Mouse (Mus musculus): ENCODE measurements at regions not wholly inside any gene's neighbourhood (a gene's known extent, or its start where the extent isn't known, plus 50 kb on each side); places are given as distances from the start of the nearest gene placed in this dataset.

GRCm38 (mm10) chr5:112055018-112055417, 197.3 kb downstream of the Cryba4 start:
- no peak overlapping the region for H3K4me3 ChIP-seq (replicated peaks)
- H3K9ac ChIP-seq, result no peak overlapping the region
- 38% methylated on average over 4 of the region's 4 CpGs for WGBS (ENCODE audit: insufficient replicate concordance)
- no peaks in the 10 kb centered on the region for H3K36me3 ChIP-seq (replicated peaks)
- H3K27ac ChIP-seq (replicated peaks), result no peak overlapping the region
- no peaks in the 10 kb centered on the region for H3K27me3 ChIP-seq
- no peaks in the 10 kb centered on the region for H3K9me3 ChIP-seq (replicated peaks)
- H3K4me2 ChIP-seq, result no peak overlapping the region
- ATAC-seq (ENCODE audit: insufficient read depth), result no peak
- H3K4me1 ChIP-seq (replicated peaks), result no peaks in the 10 kb centered on the region

- 71% methylated on average over 13 of the region's 13 CpGs for WGBS (ENCODE audit: insufficient replicate concordance)
- no peak for ATAC-seq (ENCODE audit: insufficient read depth)
Measured at GRCm38 (mm10) chr5:112069917-112070316, 182.4 kb downstream of the Cryba4 start.

GRCm38 (mm10) chr5:112072456-112072855, 179.9 kb downstream of the Cryba4 start:
- Histone ChIP-seq H3K27me3 (no peaks in the 10 kb centered on the region), H3K4me3 (replicated peaks) (no peak overlapping the region), H3K36me3 (replicated peaks) (no peaks in the 10 kb centered on the region), H3K9me3 (replicated peaks) (0 out of 2 replicates have a peak, but pooled peaks cover 3% of the 10 kb centered on the region), H3K27ac (replicated peaks) (no peak overlapping the region), H3K4me2 (no peak overlapping the region), H3K9ac (no peak overlapping the region), H3K4me1 (replicated peaks) (no peaks in the 10 kb centered on the region)
- WGBS (ENCODE audit: insufficient replicate concordance), result 46% methylated on average over 4 of the region's 4 CpGs
- ATAC-seq (ENCODE audit: insufficient read depth), result no peak

More at GRCm38 (mm10) chr5:112069917-112070316, 182.4 kb downstream of the Cryba4 start:
- no peaks in the 10 kb centered on the region for H3K27me3 ChIP-seq
- no peaks in the 10 kb centered on the region for H3K9me3 ChIP-seq (replicated peaks)
- H3K9ac ChIP-seq, result no peak overlapping the region
- H3K27ac ChIP-seq (replicated peaks), result no peak overlapping the region
- H3K4me3 ChIP-seq (replicated peaks), result no peak overlapping the region
- no peaks in the 10 kb centered on the region for H3K36me3 ChIP-seq (replicated peaks)
- no peak overlapping the region for H3K4me2 ChIP-seq
- no peaks in the 10 kb centered on the region for H3K4me1 ChIP-seq (replicated peaks)

GRCm38 (mm10) chr5:112077097-112077496, 175.2 kb downstream of the Cryba4 start:
- H3K4me3 ChIP-seq (replicated peaks), result no peak overlapping the region
- no peaks in the 10 kb centered on the region for H3K27me3 ChIP-seq
- no peaks in the 10 kb centered on the region for H3K4me1 ChIP-seq (replicated peaks)
- no peak overlapping the region for H3K27ac ChIP-seq (replicated peaks)
- H3K9me3 ChIP-seq (replicated peaks), result 0 out of 2 replicates have a peak, but pooled peaks cover 7% of the 10 kb centered on the region
- no peak overlapping the region for H3K9ac ChIP-seq
- no peak overlapping the region for H3K4me2 ChIP-seq
- ATAC-seq (ENCODE audit: insufficient read depth), result no peak
- WGBS (ENCODE audit: insufficient replicate concordance), result 61% methylated on average over 14 of the region's 14 CpGs
- no peaks in the 10 kb centered on the region for H3K36me3 ChIP-seq (replicated peaks)

GRCm38 (mm10) chr5:112077840-112078600, 174.3 kb downstream of the Cryba4 start:
- 64% methylated on average over 19 of the region's 19 CpGs for WGBS (ENCODE audit: insufficient replicate concordance)
- H3K27ac ChIP-seq (replicated peaks), result no peak overlapping the region
- no peak overlapping the region for H3K4me2 ChIP-seq
- no peaks in the 10 kb centered on the region for H3K36me3 ChIP-seq (replicated peaks)
- H3K9ac ChIP-seq, result no peak overlapping the region
- no peaks in the 10 kb centered on the region for H3K27me3 ChIP-seq
- ATAC-seq (ENCODE audit: insufficient read depth), result no peak
- no peak overlapping the region for H3K4me3 ChIP-seq (replicated peaks)
- 0 out of 2 replicates have a peak, but pooled peaks cover 7% of the 10 kb centered on the region for H3K9me3 ChIP-seq (replicated peaks)
- no peaks in the 10 kb centered on the region for H3K4me1 ChIP-seq (replicated peaks)

GRCm38 (mm10) chr5:112081006-112081405, 171.3 kb downstream of the Cryba4 start:
- H3K36me3 ChIP-seq (replicated peaks), result no peaks in the 10 kb centered on the region
- H3K27me3 ChIP-seq, result no peaks in the 10 kb centered on the region
- 0 out of 2 replicates have a peak, but pooled peaks cover 7% of the 10 kb centered on the region for H3K9me3 ChIP-seq (replicated peaks)
- no peak overlapping the region for H3K4me3 ChIP-seq (replicated peaks)
- H3K4me2 ChIP-seq, result no peak overlapping the region
- WGBS (ENCODE audit: insufficient replicate concordance), result 55% methylated on average over 6 of the region's 6 CpGs
- H3K27ac ChIP-seq (replicated peaks), result no peak overlapping the region
- no peak for ATAC-seq (ENCODE audit: insufficient read depth)
- no peak overlapping the region for H3K9ac ChIP-seq
- H3K4me1 ChIP-seq (replicated peaks), result no peaks in the 10 kb centered on the region

- H3K4me2 ChIP-seq, result no peak overlapping the region
- no peak overlapping the region for H3K9ac ChIP-seq
- H3K9me3 ChIP-seq (replicated peaks), result no peaks in the 10 kb centered on the region
- no peaks in the 10 kb centered on the region for H3K27me3 ChIP-seq
- H3K27ac ChIP-seq (replicated peaks), result no peak overlapping the region
- H3K36me3 ChIP-seq (replicated peaks), result no peaks in the 10 kb centered on the region
- 50% methylated on average over 7 of the region's 7 CpGs for WGBS (ENCODE audit: insufficient replicate concordance)
- ATAC-seq (ENCODE audit: insufficient read depth), result no peak
- no peaks in the 10 kb centered on the region for H3K4me1 ChIP-seq (replicated peaks)
- H3K4me3 ChIP-seq (replicated peaks), result no peak overlapping the region
Measured at GRCm38 (mm10) chr5:112091867-112092535, 160.3 kb downstream of the Cryba4 start.

- Histone ChIP-seq H3K27me3 (no peaks in the 10 kb centered on the region), H3K4me1 (replicated peaks) (no peaks in the 10 kb centered on the region), H3K9me3 (replicated peaks) (no peaks in the 10 kb centered on the region), H3K36me3 (replicated peaks) (no peaks in the 10 kb centered on the region), H3K4me3 (replicated peaks) (no peak overlapping the region), H3K27ac (replicated peaks) (no peak overlapping the region), H3K4me2 (no peak overlapping the region), H3K9ac (no peak overlapping the region)
- 60% methylated on average over 17 of the region's 17 CpGs for WGBS (ENCODE audit: insufficient replicate concordance)
- no peak for ATAC-seq (ENCODE audit: insufficient read depth)
Measured at GRCm38 (mm10) chr5:112093905-112094571, 158.3 kb downstream of the Cryba4 start.

- no peak for ATAC-seq (ENCODE audit: insufficient read depth)
- H3K9ac ChIP-seq, result no peak overlapping the region
- 63% methylated on average over 22 of the region's 22 CpGs for WGBS (ENCODE audit: insufficient replicate concordance)
Measured at GRCm38 (mm10) chr5:112098469-112099085, 153.7 kb downstream of the Cryba4 start.

GRCm38 (mm10) chr5:112101739-112102590, 150.4 kb downstream of the Cryba4 start:
- H3K27me3 ChIP-seq, result no peaks in the 10 kb centered on the region
- ATAC-seq (ENCODE audit: insufficient read depth), result no peak
- H3K4me2 ChIP-seq, result no peak overlapping the region
- 45% methylated on average over 17 of the region's 17 CpGs for WGBS (ENCODE audit: insufficient replicate concordance)
- no peak overlapping the region for H3K9ac ChIP-seq
- no peaks in the 10 kb centered on the region for H3K9me3 ChIP-seq (replicated peaks)
- H3K27ac ChIP-seq (replicated peaks), result no peak overlapping the region
- no peak overlapping the region for H3K4me3 ChIP-seq (replicated peaks)
- no peaks in the 10 kb centered on the region for H3K36me3 ChIP-seq (replicated peaks)
- no peaks in the 10 kb centered on the region for H3K4me1 ChIP-seq (replicated peaks)

More at GRCm38 (mm10) chr5:112098469-112099085, 153.7 kb downstream of the Cryba4 start:
- Histone ChIP-seq H3K27me3 (no peaks in the 10 kb centered on the region), H3K4me1 (replicated peaks) (no peaks in the 10 kb centered on the region), H3K27ac (replicated peaks) (no peak overlapping the region), H3K36me3 (replicated peaks) (no peaks in the 10 kb centered on the region), H3K9me3 (replicated peaks) (no peaks in the 10 kb centered on the region), H3K4me2 (no peak overlapping the region), H3K4me3 (replicated peaks) (no peak overlapping the region)
